Mouse (Mus musculus) megakaryocyte, embryonic 14.5 days (primary cell): ENCODE measurements around the gene Insrr.

ENCODE experiments used
- FLI1 ChIP-seq: IDR thresholded peaks from 2 replicates; pipeline ENCODE4 v1.6.1; 2012; ENCODE audit warnings: low read length, inconsistent platforms, mixed read lengths
- GATA1 ChIP-seq: IDR thresholded peaks from 3 replicates; pipeline ENCODE4 v1.6.1; 2012; ENCODE audit warnings: mixed read lengths, low read length, inconsistent platforms, borderline replicate concordance

DNA sequence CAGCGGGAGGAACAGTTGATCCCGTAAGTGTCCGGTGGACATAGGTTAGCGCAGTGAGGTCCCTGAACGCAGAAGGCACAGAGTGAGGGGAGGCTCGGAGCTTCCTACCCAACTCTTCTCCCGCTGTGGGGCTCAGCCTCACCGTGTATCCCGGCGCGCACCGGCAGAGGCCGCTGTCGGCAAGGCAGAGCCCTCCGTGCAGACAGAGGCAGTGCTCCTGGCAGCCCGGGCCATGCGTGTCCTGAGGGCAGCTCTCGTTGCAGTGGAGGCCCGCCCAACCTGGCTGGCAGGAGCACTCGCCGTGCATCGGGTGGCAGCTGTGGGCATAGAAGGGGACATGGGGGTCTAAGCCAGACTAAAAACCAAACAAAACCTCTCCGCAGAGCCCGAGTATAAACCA, 40.8 kb upstream of the Insrr start:
- no peak for TF ChIP-seq GATA1
- TF ChIP-seq FLI1: no peak
